Mouse (Mus musculus) limb, embryonic 10.5 days (tissue): ENCODE results near the gene Asic1. TPM values are rescaled to one million over a fixed set of nuclear protein-coding genes. Genes with fewer than 3 reads are reported as not detected.
A peak's percentile ranks its signal among the peaks of the same experiment; 100 is the strongest.
"Not testable (repeated sequence)": the region's sequence is repeated elsewhere in the genome, so short reads cannot be mapped to it uniquely, and the experiment has no call there.

ENCODE experiments used
- DNase-seq: peaks from one replicate; pipeline ENCODE4 v3.0.0-alpha.2; 2017; ENCODE audit warnings: low spot score
- H3K27ac ChIP-seq: fragments of 300-500 bp; sonication (generic); 2 replicates; pipeline ENCODE4 v1.5.1; 2016; ENCODE audit warnings: mild to moderate bottlenecking
- H3K27me3 ChIP-seq: fragments of 300-500 bp; sonication (generic); 2 replicates; pipeline ENCODE4 v1.6.1; 2016; ENCODE audit warnings: low read depth, mild to moderate bottlenecking; ENCODE audit not compliant: poor library complexity, severe bottlenecking
- H3K36me3 ChIP-seq: fragments of 300-500 bp; sonication (generic); 2 replicates; pipeline ENCODE4 v1.6.1; 2016; ENCODE audit warnings: mild to moderate bottlenecking, moderate library complexity
- H3K4me1 ChIP-seq: fragments of 300-500 bp; sonication (generic); 2 replicates; pipeline ENCODE4 v1.6.1; 2016
- H3K4me3 ChIP-seq: fragments of 300-500 bp; sonication (generic); 2 replicates; pipeline ENCODE4 v1.5.1; 2016; ENCODE audit warnings: mild to moderate bottlenecking, moderate library complexity
- H3K9me3 ChIP-seq: fragments of 300-500 bp; sonication (generic); replicated peaks from 2 replicates; pipeline ENCODE4 v1.6.1; 2016; ENCODE audit warnings: mild to moderate bottlenecking
- WGBS: fragments of 180-500 bp; shearing (Covaris S2); methylation state at CpG from one replicate; pipeline ENCODE4 v1.1.7; 2016; 5-methylcytosine and 5-hydroxymethylcytosine counted together
- polyA plus RNA-seq: library from polyadenylated mRNA; unstranded; fragments of >200 nt; fragmentation: Nextera tagmentation; extraction: Ambion mirVana; gene quantifications from 2 replicates; pipeline ENCODE4 v1.2.1, GENCODE M21; 2016

Asic1 gene
- polyA plus RNA-seq, 1 experiment from 2014 or later: 1.1 TPM

DNA sequence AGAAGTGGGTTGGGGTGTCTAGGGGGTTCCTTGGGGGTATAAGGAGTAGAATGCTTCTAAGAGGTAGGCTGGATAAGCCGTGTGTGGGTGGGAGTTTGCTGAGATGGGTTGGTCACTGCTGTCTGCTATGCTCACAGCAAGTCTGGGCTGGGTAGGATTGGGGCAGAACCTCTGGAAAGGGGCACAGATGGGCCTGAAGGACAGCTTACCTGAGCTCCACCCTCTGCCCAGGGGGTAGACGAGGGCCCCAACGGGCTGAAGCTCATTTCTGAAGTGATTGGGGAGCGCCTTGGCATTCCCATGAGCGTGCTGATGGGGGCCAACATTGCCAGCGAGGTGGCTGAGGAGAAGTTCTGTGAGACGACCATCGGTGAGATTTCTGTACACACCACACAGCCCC is 49.7 kb downstream of the Asic1 start:
- no peaks in the 10 kb centered on the region for H3K27me3 ChIP-seq
- 86% methylated on average over 8 of the region's 8 CpGs for WGBS
- H3K9me3 ChIP-seq: no peaks in the 10 kb centered on the region
- DNase-seq: no peak
- no peak overlapping the region for H3K27ac ChIP-seq
- peaks cover 73% of the 10 kb centered on the region for H3K36me3 ChIP-seq
- H3K4me1 ChIP-seq: peaks cover 39% of the 10 kb centered on the region
- H3K4me3 ChIP-seq: no peak overlapping the region

DNA sequence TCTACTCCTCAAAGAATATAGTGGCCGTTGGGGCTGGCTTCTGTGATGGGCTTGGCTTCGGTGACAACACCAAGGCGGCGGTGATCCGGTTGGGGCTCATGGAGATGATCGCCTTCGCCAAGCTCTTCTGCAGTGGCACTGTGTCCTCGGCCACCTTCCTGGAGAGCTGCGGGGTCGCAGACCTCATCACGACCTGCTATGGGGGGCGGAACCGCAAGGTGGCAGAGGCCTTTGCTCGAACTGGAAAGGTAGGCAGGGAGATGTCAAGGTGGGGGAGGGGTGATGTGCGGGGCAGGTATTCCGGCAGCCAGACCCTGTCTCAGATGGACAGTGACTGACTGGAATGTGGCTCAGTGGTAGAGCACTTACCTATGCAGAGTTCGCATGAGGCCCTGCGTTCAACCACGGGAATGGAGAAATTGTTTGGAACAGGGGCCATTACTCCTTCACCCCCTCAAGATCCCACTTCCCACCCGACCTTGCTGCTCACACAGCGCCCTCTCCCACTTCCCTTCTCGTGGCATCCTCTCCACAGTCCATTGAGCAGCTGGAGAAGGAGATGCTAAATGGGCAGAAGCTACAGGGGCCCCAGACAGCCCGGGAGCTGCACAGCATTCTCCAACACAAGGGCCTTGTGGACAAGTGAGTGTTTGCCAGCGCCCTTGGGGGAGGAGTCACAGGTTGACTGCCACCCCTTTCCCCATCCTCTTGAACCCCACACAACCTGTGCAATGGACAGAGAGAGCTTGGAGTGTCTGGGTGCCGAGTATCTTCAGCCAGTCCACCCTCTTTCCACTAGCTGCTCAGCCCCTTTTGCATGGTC is 52.0 kb downstream of the Asic1 start:
- peaks cover 37% of the 10 kb centered on the region for H3K4me1 ChIP-seq
- peaks cover 54% of the 10 kb centered on the region for H3K36me3 ChIP-seq
- H3K27me3 ChIP-seq: no peaks in the 10 kb centered on the region
- no peaks in the 10 kb centered on the region for H3K9me3 ChIP-seq
- H3K27ac ChIP-seq: no peak overlapping the region
- H3K4me3 ChIP-seq: no peak overlapping the region
- no peak for DNase-seq
- WGBS: 80% methylated on average over 25 of the region's 25 CpGs

DNA sequence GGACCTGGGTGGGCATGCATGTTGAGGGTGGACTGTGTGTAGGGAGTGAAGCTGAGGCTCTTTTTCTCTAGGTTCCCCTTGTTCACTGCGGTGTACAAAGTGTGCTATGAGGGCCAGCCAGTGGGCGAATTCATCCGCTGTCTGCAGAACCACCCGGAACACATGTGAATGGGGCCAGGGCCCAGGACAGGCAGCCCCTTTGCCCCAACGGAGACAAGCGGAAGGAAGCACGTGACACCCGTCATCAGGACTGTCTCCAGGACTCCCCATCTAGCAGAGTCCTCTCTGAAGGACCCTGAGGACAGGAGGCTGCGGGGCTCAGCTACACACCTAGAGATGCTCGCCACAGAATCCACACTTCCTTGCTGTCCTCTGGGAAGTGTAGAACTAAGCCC is 52.9 kb downstream of the Asic1 start:
- Histone ChIP-seq H3K36me3 (peaks cover 53% of the 10 kb centered on the region), H3K9me3 (no peaks in the 10 kb centered on the region), H3K27me3 (no peaks in the 10 kb centered on the region), H3K4me3 (no peak overlapping the region), H3K27ac (peak overlapping the region; percentile 72; the same call in 1 of the 2 replicates), H3K4me1 (peaks cover 31% of the 10 kb centered on the region)
- no peak for DNase-seq
- WGBS: 64% methylated on average over 10 of the region's 10 CpGs

DNA sequence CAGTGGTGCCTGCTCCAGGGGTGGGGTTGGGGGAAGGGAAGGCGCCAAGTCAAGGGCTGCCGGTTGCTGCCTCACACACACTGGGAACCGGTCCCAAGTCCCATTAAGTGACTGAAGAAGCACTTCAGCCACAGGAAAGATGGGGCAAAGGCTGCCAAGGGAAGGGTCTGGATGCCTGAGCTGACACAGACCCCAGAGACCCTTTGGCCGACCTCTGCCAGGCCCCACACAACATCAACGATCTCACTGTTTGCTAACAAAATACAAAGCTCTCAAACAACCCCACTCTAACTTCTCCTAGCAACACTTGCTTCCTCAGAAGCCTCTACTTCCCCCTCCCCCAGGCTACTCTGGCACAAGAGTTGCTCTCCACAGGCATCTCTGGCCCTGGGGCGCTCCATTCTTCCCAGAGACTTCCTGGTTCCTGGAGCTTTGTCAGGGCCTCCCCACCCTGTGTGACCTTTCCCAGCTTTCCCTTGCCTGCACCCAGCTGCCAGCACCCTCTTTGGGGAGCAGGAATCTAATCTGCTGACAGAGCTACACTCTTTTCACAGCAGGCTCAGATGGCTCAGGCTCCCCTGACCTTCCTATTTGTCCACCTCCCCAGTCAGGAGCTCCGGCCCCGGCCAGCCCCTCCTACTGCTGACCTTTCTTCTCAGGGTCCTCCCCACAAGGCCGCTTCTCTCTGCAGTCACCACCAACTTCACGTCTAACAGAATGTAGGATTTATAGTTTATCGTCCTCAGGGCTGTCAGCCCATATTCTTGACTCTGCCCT is 53.5 kb downstream of the Asic1 start:
- Histone ChIP-seq H3K9me3 (no peaks in the 10 kb centered on the region), H3K27me3 (no peaks in the 10 kb centered on the region), H3K27ac (peak overlapping the region; percentile 72), H3K4me1 (peaks cover 31% of the 10 kb centered on the region), H3K4me3 (peak overlapping the region; percentile 85; the same call in 1 of the 2 replicates), H3K36me3 (peaks cover 53% of the 10 kb centered on the region)
- DNase-seq: no peak
- 27% methylated on average over 11 of the region's 11 CpGs for WGBS

DNA sequence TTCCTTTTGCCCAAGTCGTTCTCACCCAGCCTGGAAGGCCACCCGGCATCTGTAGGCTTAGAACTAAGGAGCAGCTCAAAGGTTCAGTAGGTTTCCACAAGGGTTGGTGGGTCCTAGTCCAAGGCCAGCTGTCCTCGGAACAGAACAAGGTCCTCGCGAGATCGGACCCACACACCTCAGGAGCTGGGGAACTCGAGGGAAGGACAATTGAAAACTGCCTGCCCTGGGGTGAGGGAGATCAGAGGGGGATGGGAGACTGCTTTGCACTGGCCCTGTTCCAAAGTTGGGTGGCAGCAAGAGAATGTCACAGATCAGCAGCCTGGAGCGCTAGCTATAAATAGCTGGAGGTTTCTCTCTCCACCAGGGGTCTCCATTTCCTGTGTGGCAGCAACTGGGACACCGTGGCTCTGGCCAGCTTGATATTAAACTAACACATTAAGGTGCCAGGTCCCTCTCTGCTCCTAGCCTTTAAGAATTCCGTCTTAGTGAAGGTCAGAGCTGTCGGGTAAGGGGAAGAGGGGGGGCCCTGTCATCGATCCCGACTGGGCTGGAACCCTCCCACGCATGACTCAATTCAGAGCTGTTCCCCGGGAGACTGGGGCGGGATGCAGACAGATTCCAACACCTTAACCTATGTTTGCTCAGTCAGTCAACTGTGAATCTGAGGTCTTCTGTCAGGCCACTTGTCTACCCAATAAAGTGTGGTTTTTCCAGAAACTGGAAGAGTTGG is 54.3 kb downstream of the Asic1 start:
- peaks cover 31% of the 10 kb centered on the region for H3K4me1 ChIP-seq
- peak; percentile 58 for DNase-seq
- no peaks in the 10 kb centered on the region for H3K27me3 ChIP-seq
- WGBS: 15% methylated on average over 16 of the region's 16 CpGs
- peaks cover 60% of the 10 kb centered on the region for H3K36me3 ChIP-seq
- H3K27ac ChIP-seq: peak overlapping the region; percentile 72
- H3K9me3 ChIP-seq: no peaks in the 10 kb centered on the region; the same call in 1 of the 2 replicates
- H3K4me3 ChIP-seq: peak overlapping the region; percentile 85

DNA sequence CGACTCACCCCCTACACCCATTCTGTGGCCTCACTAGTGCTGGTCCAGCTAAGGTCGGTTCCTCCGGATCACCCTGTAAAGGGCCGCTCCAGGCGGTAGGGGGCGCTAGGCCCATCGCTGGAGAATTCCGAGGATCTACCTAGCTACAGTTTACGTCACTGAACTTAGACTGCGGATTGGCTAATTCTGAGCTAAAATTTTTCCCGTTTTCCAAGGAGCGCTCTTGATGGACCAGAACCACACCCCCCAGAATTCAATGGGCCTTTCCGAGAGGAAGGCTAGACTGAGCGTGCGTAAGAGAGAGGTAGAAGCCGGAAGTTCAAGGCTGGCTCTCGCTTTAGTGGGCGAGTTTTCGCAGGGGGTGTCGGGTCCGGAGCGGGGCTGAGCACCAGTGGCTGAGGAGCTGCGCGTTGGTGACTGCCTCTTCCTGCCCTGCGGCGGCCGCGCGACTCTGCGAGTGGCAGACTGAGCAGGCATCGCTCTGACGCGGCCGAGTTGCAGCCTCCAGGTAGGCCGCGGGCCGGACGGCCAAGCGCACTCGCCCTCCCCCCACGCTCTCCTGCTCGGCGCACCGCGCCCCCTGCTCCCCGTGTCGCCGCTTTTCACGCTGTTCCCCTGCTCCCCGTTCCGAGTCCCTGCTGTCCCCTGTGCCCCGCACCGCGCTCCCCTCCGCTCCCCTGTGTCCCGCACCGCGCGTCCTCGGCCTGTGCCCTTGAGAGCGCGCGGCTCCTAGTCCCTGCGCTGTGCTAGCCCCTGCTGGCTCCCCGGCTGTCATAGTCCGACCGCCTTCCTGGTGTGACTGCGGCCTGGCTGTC is 55.4 kb downstream of the Asic1 start, which contains the start of gene Cox14:
TSS of gene Cox14 (plus strand) at position 278 of the 815 bp plus-strand sequence.
- under 1% methylated on average over 68 of the region's 68 CpGs for WGBS
- peak; percentile 98 for DNase-seq
- H3K27me3 ChIP-seq: no peaks in the 10 kb centered on the region
- H3K27ac ChIP-seq: peak within 1 kb of the TSS; percentile 94
- no peaks in the 10 kb centered on the region; the same call in 1 of the 2 replicates for H3K9me3 ChIP-seq
- H3K4me1 ChIP-seq: peaks cover 31% of the 10 kb centered on the region
- H3K36me3 ChIP-seq: peaks cover 60% of the 10 kb centered on the region
- peak within 1 kb of the TSS; percentile 85 for H3K4me3 ChIP-seq

DNA sequence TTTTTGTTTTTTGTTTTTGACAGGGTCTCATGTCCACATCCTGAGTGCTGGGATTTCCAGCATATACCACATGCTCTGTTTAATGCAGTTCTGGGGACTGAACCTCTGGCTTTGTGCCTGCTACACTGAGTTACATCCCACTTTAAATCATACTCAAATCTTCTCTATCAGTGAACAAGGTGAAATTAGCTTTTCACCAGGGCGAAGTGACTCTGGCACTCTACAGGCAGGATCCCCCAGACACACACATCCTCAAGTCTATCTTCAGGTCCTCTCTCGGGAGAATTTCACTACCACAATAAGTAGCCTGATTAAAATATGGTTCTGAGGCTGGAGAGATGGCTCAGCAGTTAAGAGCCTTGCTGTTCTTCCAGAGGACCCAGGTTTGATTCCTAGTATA is 56.4 kb downstream of the Asic1 start:
- peaks cover 57% of the 10 kb centered on the region for H3K36me3 ChIP-seq
- H3K9me3 ChIP-seq: no peaks in the 10 kb centered on the region; the same call in 1 of the 2 replicates
- peaks cover 31% of the 10 kb centered on the region for H3K4me1 ChIP-seq
- H3K27ac ChIP-seq: no peak overlapping the region
- 84% methylated on average over 2 of the region's 2 CpGs for WGBS
- peak overlapping the region; percentile 85 for H3K4me3 ChIP-seq
- H3K27me3 ChIP-seq: no peaks in the 10 kb centered on the region
- no peak for DNase-seq

DNA sequence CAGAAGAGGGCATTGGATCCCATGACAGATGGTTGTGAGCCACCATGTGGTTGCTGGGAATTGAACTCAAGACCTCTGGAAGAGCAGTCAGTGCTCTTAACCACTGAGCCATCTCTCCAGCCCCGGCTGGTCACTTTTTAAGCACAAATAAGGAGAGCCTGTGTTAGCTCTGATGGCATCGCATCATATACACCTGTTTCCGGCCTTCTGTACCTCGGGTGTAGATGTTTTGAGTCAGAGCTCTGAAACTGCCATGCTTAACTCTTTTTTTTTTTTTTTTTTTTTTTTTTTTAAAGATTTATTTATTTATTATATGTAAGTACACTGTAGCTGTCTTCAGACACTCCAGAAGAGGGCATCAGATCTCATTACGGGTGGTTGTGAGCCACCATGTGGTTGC is 56.9 kb downstream of the Asic1 start:
- not testable (repeated sequence) for DNase-seq, H3K4me3 ChIP-seq, H3K27me3 ChIP-seq, H3K27ac ChIP-seq, H3K9me3 ChIP-seq
- 91% methylated on average over 5 of the region's 5 CpGs for whole genome bisulfite sequencing
- H3K36me3 ChIP-seq: peaks cover 58% of the 10 kb centered on the region
- H3K4me1 ChIP-seq: peaks cover 31% of the 10 kb centered on the region

DNA sequence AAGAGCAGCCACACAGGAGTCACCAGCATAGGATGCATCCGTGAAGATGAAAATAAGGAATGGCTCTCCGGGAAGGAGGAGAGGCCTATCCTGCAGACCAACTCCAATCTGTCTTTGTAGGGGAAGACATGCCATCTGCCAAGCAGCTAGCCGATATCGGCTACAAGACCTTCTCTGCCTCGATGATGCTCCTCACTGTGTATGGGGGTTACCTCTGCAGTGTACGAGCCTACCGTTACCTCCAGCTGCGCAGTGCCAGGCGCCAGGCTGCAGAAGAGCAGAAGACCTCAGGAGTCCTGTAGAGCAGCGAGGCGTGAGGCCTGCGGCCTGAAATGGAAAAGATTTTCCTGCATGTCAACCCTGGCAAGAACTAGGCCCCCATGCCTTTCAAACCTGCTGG is 57.4 kb downstream of the Asic1 start:
- Histone ChIP-seq H3K4me3 (no peak overlapping the region), H3K36me3 (peaks cover 58% of the 10 kb centered on the region)
- WGBS: 95% methylated on average over 12 of the region's 12 CpGs

DNA sequence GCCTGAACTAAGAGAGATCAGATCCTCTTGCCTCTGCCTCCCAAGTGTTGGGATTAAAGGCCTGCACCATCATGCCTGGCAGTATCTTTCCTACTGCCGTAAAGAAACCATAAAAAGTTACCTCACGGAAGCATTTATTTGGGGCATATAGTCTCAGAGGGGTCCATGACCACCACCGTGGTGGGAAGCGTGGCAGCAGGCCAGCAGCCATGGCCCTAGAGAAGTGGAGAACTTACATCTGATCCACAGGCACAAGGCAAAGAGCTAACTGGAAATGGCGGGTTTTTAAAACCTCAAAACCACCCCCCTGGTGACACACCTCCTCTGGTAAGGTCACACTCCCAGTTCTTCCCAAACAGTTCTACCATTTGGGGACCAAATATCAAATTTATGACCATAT is 58.0 kb downstream of the Asic1 start:
- Histone ChIP-seq H3K27me3 (no peaks in the 10 kb centered on the region), H3K9me3 (no peaks in the 10 kb centered on the region; the same call in 1 of the 2 replicates), H3K36me3 (peaks cover 59% of the 10 kb centered on the region), H3K4me1 (peaks cover 26% of the 10 kb centered on the region), H3K27ac (no peak overlapping the region), H3K4me3 (no peak overlapping the region)
- no peak for DNase-seq
- WGBS: 94% methylated on average over 5 of the region's 5 CpGs

More for the DNA sequence above, 57.4 kb downstream of the Asic1 start:
- Histone ChIP-seq H3K9me3 (no peaks in the 10 kb centered on the region; the same call in 1 of the 2 replicates), H3K27ac (no peak overlapping the region), H3K4me1 (peaks cover 31% of the 10 kb centered on the region), H3K27me3 (no peaks in the 10 kb centered on the region)
- DNase-seq: no peak

DNA sequence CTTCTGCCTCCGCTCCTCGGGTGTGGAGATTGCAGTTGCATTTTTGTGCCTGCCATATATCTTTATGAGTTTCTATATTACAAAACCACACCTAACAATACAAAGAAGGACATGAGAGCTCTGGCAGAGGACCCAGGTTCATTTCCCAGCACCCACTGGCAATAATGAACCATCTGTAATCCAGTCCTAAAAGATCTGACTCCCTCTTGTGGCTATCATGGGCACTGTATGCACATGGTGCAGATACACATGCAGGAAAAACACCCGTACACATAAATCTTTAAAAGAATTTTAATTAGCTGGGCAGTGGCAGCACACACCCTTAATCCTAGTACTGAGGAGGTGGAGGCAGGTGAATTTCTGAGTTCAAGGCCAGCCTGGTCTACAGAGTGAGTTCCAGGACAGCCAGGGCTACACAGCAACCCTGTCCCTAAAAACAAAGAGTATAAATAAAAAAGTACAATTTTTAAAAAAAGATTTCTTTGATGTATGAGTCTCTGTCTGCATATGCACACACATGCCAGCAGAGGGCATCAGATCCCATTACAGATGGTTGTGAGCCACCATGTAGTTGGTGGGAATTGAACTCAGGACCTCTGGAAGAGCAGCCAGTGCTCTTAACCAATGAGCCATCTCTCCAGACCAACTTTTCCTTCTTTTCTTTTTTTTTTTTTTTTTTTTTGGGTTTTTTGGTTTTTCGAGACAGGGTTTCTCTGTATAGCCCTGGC is 59.1 kb downstream of the Asic1 start:
- Histone ChIP-seq H3K27me3 (no peaks in the 10 kb centered on the region), H3K36me3 (peaks cover 66% of the 10 kb centered on the region), H3K4me3 (no peak overlapping the region), H3K9me3 (no peaks in the 10 kb centered on the region; the same call in 1 of the 2 replicates), H3K27ac (no peak overlapping the region), H3K4me1 (peaks cover 16% of the 10 kb centered on the region)
- DNase-seq: no peak
- WGBS: 95% methylated on average over 4 of the region's 4 CpGs
